ENCODE assay signal across 46 mouse cellular contexts in the genomic region with DNA sequence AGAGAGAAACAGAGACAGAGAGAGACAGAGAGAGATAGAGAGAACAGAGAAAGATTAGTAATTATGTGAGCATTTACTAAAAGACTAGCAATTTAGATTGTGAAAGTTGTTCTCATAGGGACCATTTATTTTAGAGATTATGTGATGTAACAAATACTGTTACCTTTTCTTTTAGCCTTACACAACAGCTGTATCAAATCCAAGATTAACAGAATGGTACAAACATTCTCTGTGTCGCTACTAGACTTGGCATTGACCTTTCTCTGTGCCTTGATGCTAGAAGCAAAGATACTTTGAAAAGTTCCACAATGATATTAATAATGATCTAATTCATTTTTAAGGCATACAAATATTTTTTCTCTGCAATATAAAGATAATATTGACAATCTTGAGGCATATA. TPM values are rescaled to one million over a fixed set of nuclear protein-coding genes. Genes with fewer than 3 reads are reported as not detected.
"Had no signal": no experiment of that assay in that cellular context is flagged by ENCODE, and none has a peak within 500 bp of the region (broad histone marks: within the 10 kb centered on the region; RNA-seq: fewer than 3 reads in every experiment).

No protein-coding gene starts in this region.

- H3K9ac ChIP-seq: limb, embryonic 12.5 days; limb, embryonic 13.5 days; limb, embryonic 15.5 days; liver, embryonic 12.5 days; liver, embryonic 13.5 days; liver, embryonic 14.5 days; liver, embryonic 15.5 days; liver, postnatal 0 days; lung, embryonic 14.5 days; lung, embryonic 15.5 days; midbrain, embryonic 12.5 days; midbrain, embryonic 15.5 days; neural tube, embryonic 12.5 days had no signal

- DNase-seq: left cerebral cortex, postnatal 4 days; liver; liver, embryonic 13.5 days; liver, postnatal 0 days; lung, adult 18-20 months; lung, adult 2 months; lung, embryonic 14.5 days; lung, postnatal 10 days; lung, postnatal 14 days; lung, postnatal 36 days; lung, postnatal 4 days; midbrain, embryonic 14.5 days had no signal

- H3K4me1 ChIP-seq: limb, embryonic 10.5 days; limb, embryonic 12.5 days; limb, embryonic 13.5 days; limb, embryonic 15.5 days; liver, embryonic 12.5 days; liver, embryonic 13.5 days; liver, embryonic 15.5 days; lung, embryonic 15.5 days; megakaryocyte, embryonic 14.5 days; midbrain, embryonic 10.5 days; midbrain, embryonic 12.5 days; midbrain, embryonic 15.5 days; neural tube, embryonic 12.5 days had no signal

- ATAC-seq: liver, embryonic 12.5 days; liver, postnatal 0 days; lung, postnatal 0 days; midbrain, embryonic 15.5 days; midbrain, embryonic 16.5 days had no signal

- H3K4me3 ChIP-seq: left cerebral cortex, adult 2 months; limb, embryonic 10.5 days; limb, embryonic 12.5 days; limb, embryonic 13.5 days; limb, embryonic 15.5 days; liver, embryonic 12.5 days; liver, embryonic 13.5 days; liver, embryonic 15.5 days; lung, embryonic 15.5 days; megakaryocyte, embryonic 14.5 days; midbrain, embryonic 10.5 days; midbrain, embryonic 12.5 days; midbrain, embryonic 15.5 days; myocyte; neural tube, embryonic 12.5 days had no signal

- H3K27me3 ChIP-seq: limb, embryonic 12.5 days; limb, embryonic 13.5 days; limb, embryonic 15.5 days; liver, embryonic 12.5 days; liver, embryonic 13.5 days; liver, embryonic 15.5 days; lung, embryonic 15.5 days; megakaryocyte, embryonic 14.5 days; midbrain, embryonic 12.5 days; midbrain, embryonic 15.5 days; neural tube, embryonic 12.5 days had no signal

- H3K9me3 ChIP-seq: limb, embryonic 10.5 days; limb, embryonic 12.5 days; limb, embryonic 13.5 days; limb, embryonic 15.5 days; liver, embryonic 12.5 days; liver, embryonic 13.5 days; liver, embryonic 15.5 days; lung, embryonic 15.5 days; megakaryocyte, embryonic 14.5 days; midbrain, embryonic 10.5 days; midbrain, embryonic 12.5 days; midbrain, embryonic 15.5 days; neural tube, embryonic 12.5 days had no signal

- H3K36me3 ChIP-seq: limb, embryonic 10.5 days; limb, embryonic 12.5 days; limb, embryonic 13.5 days; limb, embryonic 15.5 days; liver, embryonic 12.5 days; liver, embryonic 13.5 days; liver, embryonic 15.5 days; lung, embryonic 15.5 days; midbrain, embryonic 10.5 days; midbrain, embryonic 12.5 days; midbrain, embryonic 15.5 days; neural tube, embryonic 12.5 days had no signal

- H3K27ac ChIP-seq: left cerebral cortex, adult 2 months; limb, embryonic 10.5 days; limb, embryonic 12.5 days; limb, embryonic 13.5 days; limb, embryonic 15.5 days; liver, embryonic 12.5 days; liver, embryonic 13.5 days; liver, embryonic 14.5 days; liver, embryonic 15.5 days; lung, embryonic 15.5 days; macrophage; midbrain, embryonic 10.5 days; midbrain, embryonic 12.5 days; midbrain, embryonic 15.5 days; neural tube, embryonic 12.5 days had no signal

- H3K4me2 ChIP-seq: limb, embryonic 12.5 days; limb, embryonic 13.5 days; limb, embryonic 15.5 days; liver, embryonic 12.5 days; liver, embryonic 13.5 days; liver, embryonic 15.5 days; lung, embryonic 14.5 days; lung, embryonic 15.5 days; midbrain, embryonic 11.5 days; midbrain, embryonic 12.5 days; midbrain, embryonic 15.5 days; neural tube, embryonic 12.5 days had no signal

RNA-seq across cellular contexts. Expression of a gene that starts 11.0 kb away (rescaled TPM):
- total RNA-seq: left cerebral cortex, adult 2 months; left cerebral cortex, adult 8-10 months; left cerebral cortex, postnatal 10 days; left cerebral cortex, postnatal 14 days; left cerebral cortex, postnatal 25 days; left cerebral cortex, postnatal 36 days; left cerebral cortex, postnatal 4 days; megakaryocyte progenitor cell, adult 5-6 weeks; megakaryocyte, adult 5-6 weeks; megakaryocyte-erythroid progenitor cell, adult 5-6 weeks; midbrain, postnatal 0 days; monocyte, adult 5-6 weeks had no signal
- polyA plus RNA-seq: limb, embryonic 10.5 days; limb, embryonic 11.5 days; limb, embryonic 12.5 days; limb, embryonic 14.5 days; limb, embryonic 15.5 days; liver, embryonic 12.5 days; liver, embryonic 13.5 days; liver, embryonic 14.5 days; liver, embryonic 15.5 days; liver, embryonic 16.5 days; lung, adult 2 months; lung, embryonic 14.5 days; lung, embryonic 15.5 days; lung, embryonic 16.5 days; lung, postnatal 0 days; macrophage; midbrain, embryonic 11.5 days; midbrain, embryonic 12.5 days; midbrain, embryonic 14.5 days; midbrain, embryonic 15.5 days; midbrain, embryonic 16.5 days; myocyte; neural tube, embryonic 11.5 days; neural tube, embryonic 12.5 days had no signal

RNA-seq across cellular contexts. Expression of a gene that starts 11.6 kb away (rescaled TPM):
- total RNA-seq: left cerebral cortex, adult 2 months; left cerebral cortex, adult 8-10 months; left cerebral cortex, postnatal 10 days; left cerebral cortex, postnatal 14 days; left cerebral cortex, postnatal 25 days; left cerebral cortex, postnatal 36 days; left cerebral cortex, postnatal 4 days; megakaryocyte progenitor cell, adult 5-6 weeks; megakaryocyte, adult 5-6 weeks; megakaryocyte-erythroid progenitor cell, adult 5-6 weeks; midbrain, postnatal 0 days; monocyte, adult 5-6 weeks had no signal
- polyA plus RNA-seq: limb, embryonic 10.5 days; limb, embryonic 11.5 days; limb, embryonic 12.5 days; limb, embryonic 13.5 days; limb, embryonic 14.5 days; limb, embryonic 15.5 days; lung, embryonic 14.5 days; lung, embryonic 16.5 days; macrophage; midbrain, embryonic 10.5 days; midbrain, embryonic 11.5 days; midbrain, embryonic 12.5 days; midbrain, embryonic 14.5 days; midbrain, embryonic 15.5 days; midbrain, embryonic 16.5 days; myocyte; neural tube, embryonic 11.5 days; neural tube, embryonic 12.5 days had no signal

RNA-seq across cellular contexts. Expression of a gene that starts 42.4 kb away (rescaled TPM):
- total RNA-seq: left cerebral cortex, adult 2 months; left cerebral cortex, adult 8-10 months; left cerebral cortex, postnatal 10 days; left cerebral cortex, postnatal 14 days; left cerebral cortex, postnatal 25 days; left cerebral cortex, postnatal 36 days; left cerebral cortex, postnatal 4 days; megakaryocyte progenitor cell, adult 5-6 weeks; megakaryocyte, adult 5-6 weeks; megakaryocyte-erythroid progenitor cell, adult 5-6 weeks; midbrain, postnatal 0 days; monocyte, adult 5-6 weeks had no signal
- polyA plus RNA-seq: limb, embryonic 10.5 days; limb, embryonic 11.5 days; limb, embryonic 12.5 days; limb, embryonic 13.5 days; limb, embryonic 14.5 days; limb, embryonic 15.5 days; lung, adult 2 months; lung, embryonic 14.5 days; lung, embryonic 15.5 days; lung, embryonic 16.5 days; lung, postnatal 0 days; macrophage; midbrain, embryonic 10.5 days; midbrain, embryonic 11.5 days; midbrain, embryonic 12.5 days; midbrain, embryonic 14.5 days; midbrain, embryonic 15.5 days; midbrain, embryonic 16.5 days; midbrain, postnatal 0 days; myocyte; neural tube, embryonic 11.5 days; neural tube, embryonic 12.5 days had no signal
